Mouse (Mus musculus) CD8-positive naive resting alpha-beta T cell, adult 2 months (primary cell): ENCODE results near the gene Kdm4b.

ENCODE experiments used
- DNase-seq, 2 experiments: peaks; one replicate each; pipeline ENCODE4 v3.0.0; 2022; ENCODE audit warnings: low read depth in 2 of 2, low spot score in 2 of 2

Gene Kdm4b

GRCm38 (mm10) chr17:56343466-56343865 is 17.6 kb downstream of the Kdm4b start:
- no peak for DNase-seq

- no peak for DNase-seq
Observed at GRCm38 (mm10) chr17:56345364-56345763, 19.5 kb downstream of the Kdm4b start.

GRCm38 (mm10) chr17:56348128-56348527 is 22.3 kb downstream of the Kdm4b start:
- no peak for DNase-seq

- no peak for DNase-seq
Observed at GRCm38 (mm10) chr17:56348586-56348985, 22.7 kb downstream of the Kdm4b start.

GRCm38 (mm10) chr17:56350694-56351093 is 24.8 kb downstream of the Kdm4b start:
- DNase-seq: peak; percentile 71 to 84

- DNase-seq: peak; percentile 36 to 62
Observed at GRCm38 (mm10) chr17:56356921-56357885, 31.3 kb downstream of the Kdm4b start.

GRCm38 (mm10) chr17:56359183-56359725 is 33.4 kb downstream of the Kdm4b start:
- DNase-seq: no peak

- no peak for DNase-seq
Observed at GRCm38 (mm10) chr17:56359864-56360263, 34.0 kb downstream of the Kdm4b start.

- DNase-seq: no peak
Observed at GRCm38 (mm10) chr17:56360451-56360850, 34.6 kb downstream of the Kdm4b start.

- no peak for DNase-seq
Observed at GRCm38 (mm10) chr17:56361542-56361941, 35.7 kb downstream of the Kdm4b start.

- DNase-seq: no peak
Observed at GRCm38 (mm10) chr17:56365791-56366673, 40.2 kb downstream of the Kdm4b start.

- DNase-seq: no peak
Observed at GRCm38 (mm10) chr17:56368291-56368790, 42.5 kb downstream of the Kdm4b start.

- DNase-seq: no peak
Observed at GRCm38 (mm10) chr17:56370090-56370489, 44.2 kb downstream of the Kdm4b start.

- DNase-seq: no peak
Observed at GRCm38 (mm10) chr17:56371029-56371660, 45.3 kb downstream of the Kdm4b start.

- no peak for DNase-seq
Observed at GRCm38 (mm10) chr17:56372109-56372508, 46.2 kb downstream of the Kdm4b start.

- DNase-seq: no peak
Observed at GRCm38 (mm10) chr17:56373136-56374034, 47.5 kb downstream of the Kdm4b start.

- no peak for DNase-seq
Observed at GRCm38 (mm10) chr17:56374851-56375250, 49.0 kb downstream of the Kdm4b start.

GRCm38 (mm10) chr17:56379281-56379834 is 53.5 kb downstream of the Kdm4b start:
- no peak for DNase-seq

- no peak for DNase-seq
Observed at GRCm38 (mm10) chr17:56380286-56380685, 54.4 kb downstream of the Kdm4b start.
